In genomic region chr19:25610015-25610410, GRCm38 (mm10) we compare ENCODE assay signal across 9 mouse cellular contexts. TPM values are rescaled to one million over a fixed set of nuclear protein-coding genes. Genes with fewer than 3 reads are reported as not detected.
DNase-seq lines count a peak whose midpoint lies in the region; ATAC-seq lines count a peak whose summit lies in the region.
"Had no signal": no experiment of that assay in that cellular context is flagged by ENCODE, and none has a peak within 500 bp of the region (broad histone marks: within the 10 kb centered on the region; RNA-seq: fewer than 3 reads in every experiment).

Dmrt3 (plus strand) TSS chr19:25610301.

- H3K4me1 ChIP-seq in hindbrain, embryonic 15.5 days (replicated peaks) = peaks cover 21% of the 10 kb centered on the region

- H3K4me3 ChIP-seq in hindbrain, embryonic 15.5 days = peak within 1 kb of the TSS; percentile 16

- H3K4me2 ChIP-seq in hindbrain, embryonic 15.5 days = peak within 1 kb of the TSS; percentile 48

- peaks cover 87% of the 10 kb centered on the region for H3K27me3 ChIP-seq in hindbrain, embryonic 15.5 days

- ATAC-seq in hindbrain, embryonic 15.5 days (ENCODE audit: low FRiP score, low read depth) = no peak

- H3K9ac ChIP-seq in hindbrain, embryonic 15.5 days = no peak within 1 kb of the TSS

- WGBS in hindbrain, embryonic 15.5 days = under 1% methylated on average over 27 of the region's 29 CpGs

- no peak within 1 kb of the TSS for H3K27ac ChIP-seq in hindbrain, embryonic 15.5 days (replicated peaks)

- peak; percentile 21 for DNase-seq in kidney, adult 18-20 months
- DNase-seq in kidney, adult 8-10 months = no peak
- DNase-seq in embryo, embryonic 10 days (ENCODE audit: low spot score) = peak; percentile 68
- DNase-seq in neural tube, embryonic 10.5 days (ENCODE audit: extremely low spot score, low spot score) = peak; percentile 67
- DNase-seq in spleen, postnatal 4 days (ENCODE audit: low spot score in 2 of 2) = no peak
- DNase-seq in right cerebral cortex, postnatal 25 days = no peak
- no peak for DNase-seq in urinary bladder, postnatal 10 days (ENCODE audit: low spot score)

- H3K9me3 ChIP-seq in hindbrain, embryonic 15.5 days = no peaks in the 10 kb centered on the region

- no peaks in the 10 kb centered on the region for H3K36me3 ChIP-seq in hindbrain, embryonic 15.5 days

RNA-seq across cellular contexts. Expression of gene Dmrt3, which starts in this region (rescaled TPM):
- 0.38 and 0.49 TPM in 2 replicates for polyA plus RNA-seq in hindbrain, embryonic 15.5 days (2015; fragmentation: Nextera tagmentation; extraction: Ambion mirVana)
- polyA plus RNA-seq: gonadal fat pad, adult 2 months had no signal

Comparison
In these comparisons a context has a peak if more than half of its experiments do, and no peak if none do; other contexts are left out.
1. DNase-seq: peak in kidney, adult 18-20 months (single experiment), embryo, embryonic 10 days (single experiment) and neural tube, embryonic 10.5 days (single experiment); none in kidney, adult 8-10 months (0 of 2), spleen, postnatal 4 days (0 of 2), right cerebral cortex, postnatal 25 days (single experiment) and urinary bladder, postnatal 10 days (single experiment).